Mouse (Mus musculus) embryonic facial prominence, embryonic 15.5 days (tissue): Measurements from ENCODE around the gene Pir. TPM values are rescaled to one million over a fixed set of nuclear protein-coding genes. Genes with fewer than 3 reads are reported as not detected.

Experiments
- ATAC-seq: fragments of 200-750 bp; cut with Nextera tagmentation; 2 replicates; pipeline ENCODE4 v1.8.0; 2017; ENCODE audit warnings: low read depth, moderate TSS enrichment; ENCODE audit not compliant: insufficient number of reproducible peaks, low FRiP score, low TSS enrichment
- H3K27ac ChIP-seq: fragments of 300-500 bp; sonication (generic); replicated peaks from 2 replicates; pipeline ENCODE4 v1.5.1; 2015; ENCODE audit warnings: mild to moderate bottlenecking, inconsistent platforms
- H3K27me3 ChIP-seq: fragments of 300-500 bp; sonication (generic); 2 replicates; pipeline ENCODE4 v1.6.1; 2015; ENCODE audit warnings: inconsistent platforms
- H3K36me3 ChIP-seq: fragments of 300-500 bp; sonication (generic); 2 replicates; pipeline ENCODE4 v1.6.1; 2015; ENCODE audit warnings: mild to moderate bottlenecking, inconsistent platforms
- H3K4me1 ChIP-seq: fragments of 300-500 bp; sonication (generic); 2 replicates; pipeline ENCODE4 v1.6.1; 2015; ENCODE audit warnings: inconsistent platforms
- H3K4me2 ChIP-seq: fragments of 300-500 bp; sonication (generic); replicated peaks from 2 replicates; pipeline ENCODE4 v1.6.1; 2015; ENCODE audit warnings: mild to moderate bottlenecking, inconsistent platforms
- H3K4me3 ChIP-seq: fragments of 300-500 bp; sonication (generic); replicated peaks from 2 replicates; pipeline ENCODE4 v1.5.1; 2015; ENCODE audit warnings: mild to moderate bottlenecking, inconsistent platforms
- H3K9ac ChIP-seq: fragments of 300-500 bp; sonication (generic); 2 replicates; pipeline ENCODE4 v1.6.1; 2015; ENCODE audit warnings: inconsistent platforms
- H3K9me3 ChIP-seq: fragments of 300-500 bp; sonication (generic); replicated peaks from 2 replicates; pipeline ENCODE4 v1.6.1; 2016; ENCODE audit warnings: inconsistent platforms
- WGBS: fragments of 180-500 bp; shearing (Covaris S2); methylation state at CpG from one replicate; pipeline ENCODE4 v1.1.7; 2015; 5-methylcytosine and 5-hydroxymethylcytosine counted together
- polyA plus RNA-seq: library from polyadenylated mRNA; unstranded; fragments of >200 nt; fragmentation: Nextera tagmentation; extraction: Ambion mirVana; gene quantifications from 2 replicates; pipeline ENCODE4 v1.2.1, GENCODE M21; 2015

Gene Pir
- polyA plus RNA-seq, 1 experiment from 2014 or later = 18.8 TPM

- H3K4me1 ChIP-seq = no peaks in the 10 kb centered on the region
- no peaks in the 10 kb centered on the region for H3K27me3 ChIP-seq
- no peaks in the 10 kb centered on the region for H3K36me3 ChIP-seq
- H3K9ac ChIP-seq = no peak overlapping the region
- no peak overlapping the region for H3K4me2 ChIP-seq
- no peak for ATAC-seq
- H3K27ac ChIP-seq = no peak overlapping the region
- no peaks in the 10 kb centered on the region for H3K9me3 ChIP-seq
- no peak overlapping the region for H3K4me3 ChIP-seq
Observed at GRCm38 (mm10) chrX:164405080-164405649, 136.0 kb downstream of the Pir start.

- ATAC-seq = no peak
- Histone ChIP-seq H3K4me2 (no peak overlapping the region), H3K27me3 (no peaks in the 10 kb centered on the region), H3K27ac (no peak overlapping the region), H3K4me3 (no peak overlapping the region), H3K9ac (no peak overlapping the region), H3K36me3 (no peaks in the 10 kb centered on the region), H3K9me3 (no peaks in the 10 kb centered on the region), H3K4me1 (no peaks in the 10 kb centered on the region)
- WGBS = 66% methylated on average over 9 of the region's 9 CpGs
Observed at GRCm38 (mm10) chrX:164406133-164407022, 137.2 kb downstream of the Pir start.

DNA sequence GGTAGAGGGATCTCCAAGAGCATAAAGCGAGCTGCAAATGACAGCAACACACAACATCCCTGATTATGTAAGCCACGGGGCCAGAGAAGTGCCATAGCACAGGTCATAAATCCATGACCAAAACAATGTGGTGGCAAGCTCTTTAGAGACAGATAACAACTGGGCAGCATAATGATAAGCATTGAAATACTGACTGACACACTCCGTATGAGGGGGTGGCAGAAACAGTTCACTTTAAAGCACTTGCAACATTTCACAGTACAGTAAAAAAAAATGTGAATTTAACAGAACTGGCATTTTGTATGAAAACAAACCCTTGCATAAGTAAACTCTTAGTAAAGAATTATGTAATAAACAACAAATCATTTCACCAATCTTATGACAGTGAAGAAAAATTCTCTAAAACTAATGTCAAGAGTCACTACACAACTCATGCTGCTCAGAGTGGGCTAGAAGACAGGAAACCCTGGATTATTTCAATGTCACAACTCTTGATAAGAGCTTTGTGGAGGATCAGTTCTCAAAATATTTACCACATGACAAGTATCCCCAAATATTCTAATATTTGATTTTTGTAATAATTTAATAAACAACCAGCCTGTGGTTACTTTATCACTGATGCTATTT is 139.2 kb downstream of the Pir start:
- no peak for ATAC-seq
- no peaks in the 10 kb centered on the region for H3K27me3 ChIP-seq
- no peaks in the 10 kb centered on the region for H3K36me3 ChIP-seq
- no peaks in the 10 kb centered on the region for H3K4me1 ChIP-seq
- H3K4me3 ChIP-seq = no peak overlapping the region
- no peak overlapping the region for H3K27ac ChIP-seq
- no peak overlapping the region for H3K4me2 ChIP-seq
- H3K9me3 ChIP-seq = no peaks in the 10 kb centered on the region
- WGBS = 79% methylated on average over 3 of the region's 3 CpGs
- no peak overlapping the region for H3K9ac ChIP-seq

GRCm38 (mm10) chrX:164410562-164410961 is 141.4 kb downstream of the Pir start:
- Histone ChIP-seq H3K27me3 (no peaks in the 10 kb centered on the region), H3K4me3 (no peak overlapping the region), H3K36me3 (no peaks in the 10 kb centered on the region), H3K27ac (no peak overlapping the region), H3K9me3 (no peaks in the 10 kb centered on the region), H3K4me1 (no peaks in the 10 kb centered on the region), H3K4me2 (no peak overlapping the region), H3K9ac (no peak overlapping the region)
- 89% methylated on average over 1 of the region's 1 CpGs for WGBS
- no peak for ATAC-seq

DNA sequence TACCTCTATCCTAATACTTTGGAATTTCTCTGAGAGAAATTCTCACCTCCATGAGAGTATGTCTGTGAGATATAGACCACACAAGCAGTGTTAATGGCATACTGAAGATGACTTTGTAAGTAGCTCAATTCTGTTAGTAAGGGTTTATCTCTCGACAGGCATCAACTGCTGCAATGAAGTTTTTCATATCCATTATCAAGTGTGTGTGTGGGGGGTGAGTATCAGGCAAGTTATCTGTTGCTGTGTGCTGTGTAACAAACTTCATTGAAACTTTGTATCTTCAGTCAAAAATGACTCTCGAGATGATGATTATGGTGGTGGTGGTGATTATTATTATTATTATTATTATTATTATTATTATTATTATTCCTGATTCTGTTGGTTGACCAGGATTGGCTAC is 147.6 kb downstream of the Pir start:
- no peaks in the 10 kb centered on the region for H3K4me1 ChIP-seq
- WGBS = 74% methylated on average over 2 of the region's 2 CpGs
- no peaks in the 10 kb centered on the region for H3K27me3 ChIP-seq
- no peaks in the 10 kb centered on the region for H3K9me3 ChIP-seq
- H3K4me2 ChIP-seq = no peak overlapping the region
- no peak overlapping the region for H3K4me3 ChIP-seq
- H3K27ac ChIP-seq = no peak overlapping the region
- ATAC-seq = no peak
- no peaks in the 10 kb centered on the region for H3K36me3 ChIP-seq
- H3K9ac ChIP-seq = no peak overlapping the region

DNA sequence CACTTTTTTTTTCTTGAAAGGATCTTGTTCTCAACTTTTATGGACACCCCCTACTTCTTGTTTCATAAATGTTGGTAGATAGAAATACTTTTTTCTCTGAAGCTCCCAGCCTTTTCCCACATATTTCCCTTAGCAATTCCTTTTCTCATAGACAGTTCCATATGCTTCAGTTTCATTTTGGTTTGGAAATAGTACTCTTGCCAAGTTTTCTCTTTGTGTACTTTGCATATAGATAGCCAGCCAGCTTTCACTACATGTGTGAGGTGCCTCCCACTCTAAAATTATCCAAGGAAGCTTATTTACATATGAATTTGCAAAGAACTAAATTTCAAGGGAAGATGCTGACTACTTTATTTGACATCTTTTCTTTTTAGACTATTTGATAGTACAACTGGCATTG is 148.8 kb downstream of the Pir start:
- Histone ChIP-seq H3K4me3 (no peak overlapping the region), H3K27me3 (no peaks in the 10 kb centered on the region), H3K27ac (no peak overlapping the region), H3K9me3 (no peaks in the 10 kb centered on the region), H3K4me2 (no peak overlapping the region), H3K4me1 (no peaks in the 10 kb centered on the region), H3K9ac (no peak overlapping the region), H3K36me3 (peaks cover 4% of the 10 kb centered on the region; the same call in 1 of the 2 replicates)
- no peak for ATAC-seq

DNA sequence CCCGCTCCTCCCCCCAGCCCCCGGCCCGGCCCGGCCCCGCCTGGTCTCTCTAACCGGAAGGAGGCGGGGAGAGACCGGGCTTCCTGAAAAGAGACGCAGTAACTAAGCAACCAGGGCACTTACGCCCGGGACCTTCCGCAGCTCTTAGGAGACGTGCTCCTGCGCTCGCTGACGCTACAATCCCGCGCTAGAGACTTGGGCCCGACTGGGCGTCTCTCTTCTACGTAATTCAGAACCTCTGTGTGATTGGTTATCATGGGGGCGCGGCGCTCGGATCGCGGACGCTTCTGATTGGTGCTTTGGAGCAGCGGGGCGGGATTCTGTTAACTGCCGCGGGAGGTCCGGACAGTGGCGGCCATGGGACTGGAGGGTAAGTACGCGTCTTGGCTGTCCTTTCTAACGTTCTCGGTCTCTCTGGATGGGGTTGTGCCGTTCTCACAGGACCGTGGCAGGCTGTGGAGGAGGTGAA is 150.3 kb downstream of the Pir start, which contains the start of gene Piga:
Gene Piga (plus strand): TSS at position 317 of the 469 bp plus-strand sequence.
- peaks cover 5% of the 10 kb centered on the region; the same call in 1 of the 2 replicates for H3K36me3 ChIP-seq
- WGBS = 21% methylated on average over 40 of the region's 40 CpGs
- no peaks in the 10 kb centered on the region for H3K4me1 ChIP-seq
- no peaks in the 10 kb centered on the region for H3K9me3 ChIP-seq
- peak within 1 kb of the TSS; percentile 50 for H3K4me2 ChIP-seq
- H3K27ac ChIP-seq = peak within 1 kb of the TSS; percentile 76
- H3K9ac ChIP-seq = peak within 1 kb of the TSS; percentile 54
- peak; percentile 99 for ATAC-seq
- H3K27me3 ChIP-seq = no peaks in the 10 kb centered on the region
- peak within 1 kb of the TSS; percentile 59 for H3K4me3 ChIP-seq

DNA sequence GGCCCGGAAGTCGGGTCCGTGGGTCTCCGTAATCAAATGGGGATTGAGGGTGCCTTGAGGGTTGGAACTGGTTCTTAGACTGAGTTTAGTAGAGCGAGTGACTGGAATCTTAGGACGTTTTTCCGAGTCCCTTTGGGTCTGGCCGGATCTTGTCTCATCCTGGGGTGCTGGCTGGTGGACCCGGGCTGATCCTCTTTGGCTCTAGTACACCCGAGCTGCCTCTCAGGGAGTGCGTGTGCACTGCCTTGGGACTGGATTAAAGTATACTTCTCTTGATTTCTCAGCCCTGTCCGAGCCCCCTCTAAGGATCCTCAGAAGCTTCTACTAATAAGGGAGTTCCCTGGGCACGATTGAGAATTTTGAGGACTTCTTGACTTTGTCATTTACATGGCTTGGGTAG is 150.8 kb downstream of the Pir start:
- Histone ChIP-seq H3K4me2 (peak overlapping the region; percentile 50), H3K27me3 (no peaks in the 10 kb centered on the region), H3K9me3 (no peaks in the 10 kb centered on the region), H3K4me1 (no peaks in the 10 kb centered on the region), H3K27ac (peak overlapping the region; percentile 76), H3K9ac (peak overlapping the region; percentile 54), H3K36me3 (peaks cover 5% of the 10 kb centered on the region; the same call in 1 of the 2 replicates), H3K4me3 (peak overlapping the region; percentile 59)
- 15% methylated on average over 13 of the region's 13 CpGs for WGBS
- peak; percentile 5 for ATAC-seq

GRCm38 (mm10) chrX:164420518-164420917 is 151.3 kb downstream of the Pir start:
- no peak overlapping the region for H3K9ac ChIP-seq
- peak overlapping the region; percentile 59 for H3K4me3 ChIP-seq
- 61% methylated on average over 3 of the region's 3 CpGs for WGBS
- H3K27me3 ChIP-seq = no peaks in the 10 kb centered on the region
- no peaks in the 10 kb centered on the region for H3K4me1 ChIP-seq
- peak overlapping the region; percentile 50 for H3K4me2 ChIP-seq
- H3K27ac ChIP-seq = no peak overlapping the region
- no peaks in the 10 kb centered on the region for H3K9me3 ChIP-seq
- ATAC-seq = no peak
- peaks cover 5% of the 10 kb centered on the region; the same call in 1 of the 2 replicates for H3K36me3 ChIP-seq
